Mouse (Mus musculus) monocyte, adult 2 months (primary cell): ENCODE results near the gene Clec2e.
"Not testable (repeated sequence)": the region's sequence is repeated elsewhere in the genome, so short reads cannot be mapped to it uniquely, and the experiment has no call there.

Source experiments
- DNase-seq, 2 experiments: peaks; one replicate each; pipeline ENCODE4 v3.0.0; 2022; ENCODE audit warnings: low spot score in 2 of 2, low read depth in 1 of 2

Gene Clec2e

GRCm38 (mm10) chr6:129100794-129101193 lies at the start of gene Clec2e:
Gene Clec2e (minus strand): TSS chr6:129100913.
- not testable (repeated sequence) for DNase-seq

- no peak for DNase-seq
Observed at GRCm38 (mm10) chr6:129146812-129147211, 46.1 kb upstream of the Clec2e start.

- no peak for DNase-seq
Observed at GRCm38 (mm10) chr6:129132604-129133341, 32.1 kb upstream of the Clec2e start.

- DNase-seq: no peak
Observed at GRCm38 (mm10) chr6:129126861-129127260, 26.1 kb upstream of the Clec2e start.

GRCm38 (mm10) chr6:129124531-129124930 lies 23.8 kb upstream of the Clec2e start:
- not testable (repeated sequence) for DNase-seq

- DNase-seq: no peak
Observed at GRCm38 (mm10) chr6:129116223-129116622, 15.5 kb upstream of the Clec2e start.

GRCm38 (mm10) chr6:129114237-129114636 lies 13.5 kb upstream of the Clec2e start:
- not testable (repeated sequence) for DNase-seq

- no peak for DNase-seq
Observed at GRCm38 (mm10) chr6:129113769-129114168, 13.1 kb upstream of the Clec2e start.

GRCm38 (mm10) chr6:129113030-129113673 lies 12.4 kb upstream of the Clec2e start:
- no peak for DNase-seq

- DNase-seq: no peak
Observed at GRCm38 (mm10) chr6:129112526-129112925, 11.8 kb upstream of the Clec2e start.

- DNase-seq: no peak
Observed at GRCm38 (mm10) chr6:129107916-129108315, 7.2 kb upstream of the Clec2e start.

GRCm38 (mm10) chr6:129102858-129103555 lies 2.3 kb upstream of the Clec2e start:
- no peak for DNase-seq

- DNase-seq: no peak
Observed at GRCm38 (mm10) chr6:129101604-129102003, 891 bp upstream of the Clec2e start.

GRCm38 (mm10) chr6:129097929-129098328 lies 2.8 kb downstream of the Clec2e start:
- DNase-seq: peak in 1 of 2 experiments; percentile 3

GRCm38 (mm10) chr6:129095166-129095565 lies 5.5 kb downstream of the Clec2e start:
- no peak for DNase-seq

- peak; percentile 34 to 56 for DNase-seq
Observed at GRCm38 (mm10) chr6:129088596-129088995, 12.1 kb downstream of the Clec2e start.

- DNase-seq: no peak
Observed at GRCm38 (mm10) chr6:129088161-129088560, 12.6 kb downstream of the Clec2e start.

GRCm38 (mm10) chr6:129086031-129086430 lies 14.7 kb downstream of the Clec2e start:
- DNase-seq: not testable (repeated sequence)

GRCm38 (mm10) chr6:129085098-129085497 lies 15.6 kb downstream of the Clec2e start:
- no peak for DNase-seq

- peak; percentile 22 to 31 for DNase-seq
Observed at GRCm38 (mm10) chr6:129066986-129067385, 33.7 kb downstream of the Clec2e start.

- no peak for DNase-seq
Observed at GRCm38 (mm10) chr6:129066530-129066929, 34.2 kb downstream of the Clec2e start.

GRCm38 (mm10) chr6:129065857-129066256 lies 34.9 kb downstream of the Clec2e start:
- no peak for DNase-seq
